Comparison of ENCODE assay signal across 21 mouse cellular contexts in the genomic region with DNA sequence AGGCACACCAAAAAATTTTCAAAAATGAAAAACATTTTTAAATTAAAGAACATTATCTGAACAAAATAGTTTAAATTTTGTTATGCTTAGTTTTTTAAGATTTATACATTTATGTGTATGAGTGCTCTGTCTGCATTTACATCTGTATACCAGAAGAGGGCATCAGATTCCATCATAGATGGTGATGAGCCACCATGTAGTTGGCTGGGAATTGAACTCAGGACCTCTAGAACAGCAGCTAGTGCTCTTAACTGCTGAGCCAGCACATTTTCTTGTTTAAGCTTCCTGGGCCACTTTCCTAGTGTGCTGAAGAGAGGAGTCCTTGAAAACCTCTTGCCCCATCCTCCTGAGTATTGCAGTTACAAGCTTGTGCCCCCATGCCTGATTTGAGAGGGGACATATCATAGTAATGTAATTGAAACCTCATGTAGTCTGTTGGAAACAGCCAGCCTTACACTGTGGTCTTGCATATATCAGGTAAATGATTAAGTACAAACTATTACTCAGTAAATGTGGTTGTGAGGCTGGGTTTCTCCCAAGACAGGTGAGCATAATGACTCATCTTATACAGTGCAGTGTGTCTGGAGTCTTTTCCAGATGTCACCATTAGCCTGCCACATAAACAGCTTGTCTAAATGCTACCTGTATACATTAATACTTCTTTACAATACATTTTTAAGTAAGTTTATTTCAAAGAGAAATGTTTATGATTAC. TPM values are rescaled to one million over a fixed set of nuclear protein-coding genes. Genes with fewer than 3 reads are reported as not detected.
DNase-seq lines count a peak whose midpoint lies in the region; ATAC-seq and TF ChIP-seq lines count a peak whose summit lies in the region.
"Had no signal": no experiment of that assay in that cellular context is flagged by ENCODE, and none has a peak within 500 bp of the region (broad histone marks: within the 10 kb centered on the region; RNA-seq: fewer than 3 reads in every experiment).

No protein-coding gene starts in this region.

- no peaks in the 10 kb centered on the region for H3K79me2 ChIP-seq in liver, adult 2 months (ENCODE audit: control insufficient read depth, insufficient read depth, low read length)

- H3K27ac ChIP-seq in gastrocnemius, adult 2 months, result no peak overlapping the region
- H3K27ac ChIP-seq in liver, adult 2 months (replicated peaks; ENCODE audit: insufficient read depth, low read depth, low read length), result no peak overlapping the region
- no peak overlapping the region for H3K27ac ChIP-seq in liver, embryonic 12.5 days
- 0 out of 2 replicates have a peak overlapping the region, but pooled peaks have one; percentile 14 for H3K27ac ChIP-seq in intestine, embryonic 15.5 days
- H3K27ac ChIP-seq: hindbrain, embryonic 10.5 days; limb, embryonic 10.5 days; liver, embryonic 13.5 days; lung, embryonic 15.5 days; midbrain, embryonic 12.5 days had no signal

- H3K4me3 ChIP-seq in gastrocnemius, adult 2 months, result no peak overlapping the region
- H3K4me3 ChIP-seq in liver, adult 2 months (ENCODE audit: insufficient read depth, low read depth, low read length), result no peak overlapping the region
- H3K4me3 ChIP-seq in liver, embryonic 12.5 days, result no peak overlapping the region
- H3K4me3 ChIP-seq in intestine, embryonic 15.5 days (replicated peaks), result no peak overlapping the region
- H3K4me3 ChIP-seq: hindbrain, embryonic 10.5 days; limb, embryonic 10.5 days; liver, embryonic 13.5 days; lung, embryonic 15.5 days; midbrain, embryonic 12.5 days; myocyte had no signal

- intact Hi-C loops in gastrocnemius, adult 2 months (cut with DNase I), result no loop called here
- intact Hi-C loops in gastrocnemius, postnatal 36 days (cut with DNase I), result no loop called here

- TF ChIP-seq POLR2A in liver, adult 2 months (IDR thresholded peaks at IDR 0.05; ENCODE audit: extremely low read depth, insufficient read depth, low read length), result no peak

- peaks cover 9% of the 10 kb centered on the region; the same call in 1 of the 2 replicates for H3K4me1 ChIP-seq in liver, adult 2 months (ENCODE audit: control insufficient read depth, insufficient read depth, low read length)
- H3K4me1 ChIP-seq in liver, embryonic 12.5 days, result no peaks in the 10 kb centered on the region
- no peaks in the 10 kb centered on the region for H3K4me1 ChIP-seq in intestine, embryonic 15.5 days (replicated peaks)
- H3K4me1 ChIP-seq: hindbrain, embryonic 10.5 days; limb, embryonic 10.5 days; liver, embryonic 13.5 days; lung, embryonic 15.5 days; midbrain, embryonic 12.5 days had no signal

- no peaks in the 10 kb centered on the region for H3K27me3 ChIP-seq in liver, adult 2 months (ENCODE audit: control insufficient read depth, insufficient read depth, low read length)
- no peaks in the 10 kb centered on the region for H3K27me3 ChIP-seq in liver, embryonic 12.5 days (replicated peaks)
- H3K27me3 ChIP-seq in intestine, embryonic 15.5 days (replicated peaks), result no peaks in the 10 kb centered on the region
- H3K27me3 ChIP-seq: liver, embryonic 13.5 days; lung, embryonic 15.5 days; midbrain, embryonic 12.5 days had no signal

- ATAC-seq in liver, embryonic 12.5 days, result no peak
- peak; percentile 79 for ATAC-seq in intestine, embryonic 15.5 days

- peaks cover 10% of the 10 kb centered on the region; the same call in 1 of the 2 replicates for H3K36me3 ChIP-seq in liver, adult 2 months (ENCODE audit: control insufficient read depth, insufficient read depth, low read length)
- H3K36me3 ChIP-seq in liver, embryonic 12.5 days, result peaks cover 12% of the 10 kb centered on the region; the same call in 1 of the 2 replicates
- H3K36me3 ChIP-seq in intestine, embryonic 15.5 days, result no peaks in the 10 kb centered on the region
- H3K36me3 ChIP-seq: hindbrain, embryonic 10.5 days; limb, embryonic 10.5 days; lung, embryonic 15.5 days; midbrain, embryonic 12.5 days had no signal

- no peak overlapping the region for H3K4me2 ChIP-seq in liver, embryonic 12.5 days
- no peak overlapping the region for H3K4me2 ChIP-seq in intestine, embryonic 15.5 days (replicated peaks)
- H3K4me2 ChIP-seq: liver, embryonic 13.5 days; lung, embryonic 15.5 days; midbrain, embryonic 12.5 days had no signal

- H3K9me3 ChIP-seq in liver, embryonic 12.5 days (replicated peaks), result no peaks in the 10 kb centered on the region
- no peaks in the 10 kb centered on the region for H3K9me3 ChIP-seq in intestine, embryonic 15.5 days
- H3K9me3 ChIP-seq: hindbrain, embryonic 10.5 days; limb, embryonic 10.5 days; liver, embryonic 13.5 days; lung, embryonic 15.5 days; midbrain, embryonic 12.5 days had no signal

- DNase-seq in gastrocnemius, adult 2 months, result no peak
- no peak for DNase-seq in gastrocnemius, postnatal 36 days
- peak; percentile 64 for DNase-seq in liver, adult 2 months (ENCODE audit: extremely low read depth, low read depth, low spot score)
- DNase-seq in ES-CJ7 (ENCODE audit: low read depth, low spot score), result peak; percentile 26
- no peak for DNase-seq in cerebellum, postnatal 10 days
- DNase-seq in ovary, postnatal 14 days (ENCODE audit: low spot score), result no peak
- DNase-seq: cerebellum, adult 2 months; gastrocnemius, postnatal 10 days; kidney, postnatal 14 days; liver, embryonic 13.5 days; spleen, adult 18-20 months; thymus, adult 18-20 months had no signal

- H3K9ac ChIP-seq in liver, adult 2 months (ENCODE audit: low read depth, low read length), result no peak overlapping the region
- H3K9ac ChIP-seq in liver, embryonic 12.5 days, result no peak overlapping the region
- H3K9ac ChIP-seq in intestine, embryonic 15.5 days, result no peak overlapping the region
- H3K9ac ChIP-seq: liver, embryonic 13.5 days; lung, embryonic 15.5 days; midbrain, embryonic 12.5 days had no signal

- TF ChIP-seq CTCF in gastrocnemius, adult 2 months (IDR thresholded peaks at IDR 0.05), result peak; percentile 25; the same call in 1 of the 2 replicates
- TF ChIP-seq CTCF in liver, adult 2 months (IDR thresholded peaks at IDR 0.05; ENCODE audit: low read depth, low read length), result peak; percentile 24; the same call in 1 of the 2 replicates

RNA-seq across cellular contexts. Expression of a gene that starts 8.9 kb away (rescaled TPM):
- total RNA-seq in gastrocnemius, adult 2 months (2021), result 10 to 100 TPM; 14.9 to 17.8 TPM
- total RNA-seq in gastrocnemius, postnatal 36 days (2021), result 10 to 100 TPM; 17.2 to 20.7 TPM
- total RNA-seq in liver, adult 2 months (2014; rRNA removed), result 9.2 and 10.2 TPM in 2 replicates
- 10.6 and 10.9 TPM in 2 replicates for polyA plus RNA-seq in liver, adult 2 months (2012; rRNA removed)
- polyA plus RNA-seq in liver, embryonic 12.5 days (2016; fragmentation: Nextera tagmentation; extraction: Ambion mirVana), result 9.7 and 10.4 TPM in 2 replicates
- 12.2 and 14.2 TPM in 2 replicates for polyA plus RNA-seq in intestine, embryonic 15.5 days (2015; fragmentation: Nextera tagmentation; extraction: Ambion mirVana)

RNA-seq across cellular contexts. Expression of a gene that starts 8.9 kb away (rescaled TPM):
- total RNA-seq in gastrocnemius, adult 2 months (2021), result 10 to 100 TPM; 16.5 to 17.6 TPM
- 10 to 100 TPM; 13.7 to 18.2 TPM for total RNA-seq in gastrocnemius, postnatal 36 days (2021)
- total RNA-seq in liver, adult 2 months (2014; rRNA removed), result 17.0 and 17.8 TPM in 2 replicates
- 7.5 and 7.9 TPM in 2 replicates for polyA plus RNA-seq in liver, adult 2 months (2012; rRNA removed)
- 14.5 and 16.5 TPM in 2 replicates for polyA plus RNA-seq in liver, embryonic 12.5 days (2016; fragmentation: Nextera tagmentation; extraction: Ambion mirVana)
- polyA plus RNA-seq in intestine, embryonic 15.5 days (2015; fragmentation: Nextera tagmentation; extraction: Ambion mirVana), result 24.8 and 25.9 TPM in 2 replicates

RNA-seq across cellular contexts. Expression of a gene that starts 20.3 kb away (rescaled TPM):
- not detected for total RNA-seq in gastrocnemius, adult 2 months (2021)
- total RNA-seq in gastrocnemius, postnatal 36 days (2021), result not detected
- total RNA-seq in liver, adult 2 months (2014; rRNA removed), result 488 and 590 TPM in 2 replicates
- 230 and 298 TPM in 2 replicates for polyA plus RNA-seq in liver, adult 2 months (2012; rRNA removed)
- polyA plus RNA-seq in liver, embryonic 12.5 days (2016; fragmentation: Nextera tagmentation; extraction: Ambion mirVana), result 8.2 and 8.8 TPM in 2 replicates
- polyA plus RNA-seq in intestine, embryonic 15.5 days (2015; fragmentation: Nextera tagmentation; extraction: Ambion mirVana), result 16.7 and 24.3 TPM in 2 replicates
- total RNA-seq: heart, adult 8-10 months had no signal
- polyA plus RNA-seq: forebrain, embryonic 11.5 days; hindbrain, embryonic 10.5 days; midbrain, embryonic 12.5 days; myocyte had no signal

Comparison
In these comparisons a context has a peak if more than half of its experiments do, and no peak if none do; other contexts are left out.
1. DNase-seq: peak in liver, adult 2 months (single experiment) and ES-CJ7 (single experiment); none in gastrocnemius, adult 2 months (single experiment), gastrocnemius, postnatal 36 days (0 of 2), cerebellum, postnatal 10 days (0 of 2) and ovary, postnatal 14 days (single experiment).
2. RNA of a gene that starts 20.3 kb away (total RNA-seq): 488 to 590 TPM in liver, adult 2 months; not detected in gastrocnemius, adult 2 months and not detected in gastrocnemius, postnatal 36 days; every median in the first group is over 100 times any median in the second.